Mouse (Mus musculus) kidney, adult 2 months (tissue): ENCODE results near the gene Ms4a2.

Experiments
- CTCF ChIP-seq: fragments of 200-500 bp; conservative IDR thresholded peaks from 2 replicates; pipeline ENCODE4 v1.5.1; 2011; ENCODE audit warnings: low read depth, mild to moderate bottlenecking, control low read depth, low read length, moderate library complexity, mixed read lengths; ENCODE audit not compliant: insufficient read depth, insufficient read length
- POLR2A ChIP-seq: fragments of 200-500 bp; IDR thresholded peaks from one replicate; pipeline ENCODE4 v1.6.1; 2011; ENCODE audit warnings: low read depth, low read length, control low read depth

DNA sequence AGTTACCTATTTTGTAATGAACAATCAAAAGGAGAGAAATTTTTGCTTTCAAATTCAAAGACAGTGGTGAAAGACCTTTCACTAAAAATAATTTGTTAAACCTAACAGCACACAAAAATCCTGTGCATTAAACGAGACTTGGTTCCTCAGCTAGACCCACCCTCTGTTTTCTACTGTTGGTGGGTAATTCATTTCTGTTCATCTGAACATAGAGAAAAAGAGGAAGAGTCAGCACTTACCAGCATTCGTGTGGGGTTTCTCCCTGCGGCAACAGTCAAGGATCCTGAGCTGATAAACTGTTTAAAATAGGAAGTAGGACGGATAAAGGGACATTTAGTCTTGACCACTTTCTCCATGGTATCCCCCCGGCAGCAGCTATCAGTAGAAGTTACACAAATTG lies 12.1 kb upstream of the Ms4a2 start:
- TF ChIP-seq CTCF (no peak), POLR2A (no peak)
